Mouse (Mus musculus): ENCODE results near the gene Emp3.
"Not testable (repeated sequence)": the region's sequence is repeated elsewhere in the genome, so short reads cannot be mapped to it uniquely, and the experiment has no call there.

The Emp3 gene

GRCm38 (mm10) chr7:45921242-45921621 is at the start of gene Emp3:
Emp3 (minus strand) TSS chr7:45921404.
- DNase-seq = peak; percentile 98

- DNase-seq = no peak
These were observed 35.4 kb upstream of the Emp3 start for GRCm38 (mm10) chr7:45956611-45957010.

GRCm38 (mm10) chr7:45949061-45949460 is 27.9 kb upstream of the Emp3 start:
- DNase-seq = no peak

- not testable (repeated sequence) for DNase-seq
These were observed 22.1 kb upstream of the Emp3 start for GRCm38 (mm10) chr7:45943280-45943679.

GRCm38 (mm10) chr7:45941986-45942385 is 20.8 kb upstream of the Emp3 start:
- DNase-seq = no peak

DNA sequence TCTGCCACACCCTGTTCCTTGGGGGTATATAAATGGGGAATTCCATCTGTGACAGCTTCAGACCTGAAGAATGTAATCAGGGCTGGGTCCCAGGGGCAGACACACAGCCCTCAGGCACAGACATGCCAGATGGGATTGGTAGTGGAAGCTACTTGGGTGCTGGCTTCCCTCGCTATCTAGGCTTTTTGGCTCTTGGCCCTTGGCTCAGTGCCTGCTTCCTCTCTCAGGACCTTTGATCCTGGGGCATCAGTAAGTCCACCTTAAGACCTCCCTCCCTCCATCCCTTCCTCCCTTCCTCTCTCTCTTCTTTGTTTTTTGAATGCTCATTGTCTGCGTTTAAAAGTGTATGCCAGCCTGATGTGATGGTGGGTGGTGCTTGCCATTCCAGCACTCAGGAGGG is 18.6 kb upstream of the Emp3 start:
- no peak for DNase-seq

- DNase-seq = peak; percentile 87
These were observed 13.9 kb upstream of the Emp3 start for GRCm38 (mm10) chr7:45935114-45935513.

- DNase-seq = not testable (repeated sequence)
These were observed 12.6 kb upstream of the Emp3 start for GRCm38 (mm10) chr7:45933766-45934165.

- no peak for DNase-seq
These were observed 8.5 kb upstream of the Emp3 start for GRCm38 (mm10) chr7:45929688-45930087.

GRCm38 (mm10) chr7:45928626-45929295 is 7.6 kb upstream of the Emp3 start:
- no peak for DNase-seq

DNA sequence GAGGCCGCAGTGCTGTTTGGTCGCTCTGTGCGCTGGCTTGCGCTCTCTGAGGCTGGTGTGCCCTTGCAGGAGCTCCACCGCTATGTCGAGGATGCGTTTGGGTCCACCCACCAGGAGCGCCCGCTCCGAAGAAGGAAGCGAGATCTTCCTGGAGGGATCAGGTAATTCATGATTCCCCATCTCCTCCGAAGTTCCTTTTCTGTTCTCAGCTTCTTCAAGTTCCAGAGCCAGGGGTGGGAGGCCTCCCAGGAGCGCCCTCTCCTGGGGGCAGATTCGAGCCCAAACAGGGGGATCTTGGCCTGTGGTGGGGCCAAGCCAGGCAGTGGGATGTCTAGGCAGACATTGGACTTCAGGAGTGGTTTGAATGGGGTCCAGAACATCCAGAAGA is 3.2 kb upstream of the Emp3 start:
- DNase-seq = peak; percentile 95

- peak; percentile 100 for DNase-seq
These were observed 2.7 kb upstream of the Emp3 start, which contains the start of gene Ccdc114 for GRCm38 (mm10) chr7:45923762-45924428. Ccdc114 (plus strand) TSS chr7:45924072.

DNA sequence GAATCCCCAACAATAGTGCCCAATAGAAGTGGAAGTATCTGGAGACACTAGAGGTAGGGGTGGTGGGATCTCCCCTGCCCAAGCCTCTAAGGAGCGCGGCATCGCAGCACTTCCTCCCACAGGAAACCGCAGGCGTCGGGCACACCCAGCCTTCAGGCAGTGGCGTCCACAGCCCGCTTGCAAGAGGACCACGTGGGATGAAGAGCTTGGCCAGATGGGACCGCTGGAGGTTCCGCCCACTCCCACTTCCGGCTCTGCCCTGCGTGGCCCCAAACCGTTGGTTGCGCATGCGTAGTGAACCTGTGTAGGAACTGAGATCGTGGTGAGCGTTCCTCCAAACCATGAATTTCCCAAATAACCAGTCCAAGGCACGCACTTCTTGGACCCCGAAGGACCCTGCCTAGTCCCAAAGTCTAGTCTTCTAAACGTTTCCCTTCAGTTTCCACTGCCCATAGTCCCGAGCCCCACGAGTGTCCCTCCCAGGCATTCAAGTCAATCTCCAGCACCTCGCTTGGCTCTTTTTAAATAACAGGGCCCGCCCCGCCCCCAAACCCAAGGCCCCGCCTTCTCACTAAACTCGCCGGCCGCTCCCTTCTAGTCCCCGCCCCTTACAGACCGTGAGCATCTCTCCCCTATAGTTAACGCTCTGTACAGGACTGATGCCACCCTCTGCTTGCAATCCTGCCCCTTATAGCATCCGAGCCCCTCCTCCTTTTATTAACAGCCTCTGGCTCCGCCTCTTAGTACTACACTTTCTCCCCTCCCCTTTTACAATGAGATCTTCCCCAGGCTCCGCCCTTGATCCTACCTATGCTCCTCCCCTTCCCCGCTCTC is 1.9 kb upstream of the Emp3 start:
- peak; percentile 100 for DNase-seq

DNA sequence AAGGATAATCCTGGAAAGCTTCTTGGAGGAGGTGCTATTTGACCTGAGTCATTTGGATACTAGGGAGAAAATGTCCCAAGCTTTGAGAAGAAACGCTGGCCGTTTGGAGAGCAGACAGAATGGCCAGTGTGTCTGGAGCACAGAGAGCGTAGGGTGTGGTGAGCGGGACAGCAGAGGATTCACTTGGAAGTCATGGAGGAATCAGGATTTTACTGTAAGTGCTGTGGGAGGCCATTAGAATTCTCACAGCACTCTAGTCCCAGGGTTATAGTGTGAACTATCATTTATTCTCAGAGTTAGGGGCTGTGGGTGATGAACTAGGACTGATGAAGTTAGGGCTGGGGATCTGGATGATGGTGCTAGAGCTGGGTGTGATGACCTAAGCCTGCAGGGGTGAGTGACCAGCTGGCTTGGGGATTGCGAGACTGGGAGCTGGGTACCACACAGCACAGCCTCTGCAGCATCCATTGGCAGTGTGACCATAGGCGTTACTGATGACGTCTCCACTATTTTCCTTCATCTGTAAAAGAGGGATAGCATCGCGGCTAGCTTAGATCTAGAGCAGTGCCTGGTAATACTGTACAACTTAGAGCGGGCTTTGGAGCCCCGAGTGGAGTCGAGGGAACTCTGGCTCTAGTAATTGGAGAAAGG is 871 bp upstream of the Emp3 start:
- DNase-seq = peak; percentile 96

GRCm38 (mm10) chr7:45920583-45921241 is 492 bp downstream of the Emp3 start:
- peak; percentile 97 for DNase-seq

GRCm38 (mm10) chr7:45919761-45920160 is 1.4 kb downstream of the Emp3 start:
- peak; percentile 93 for DNase-seq

- peak; percentile 93 for DNase-seq
These were observed 2.0 kb downstream of the Emp3 start for GRCm38 (mm10) chr7:45919083-45919671.

GRCm38 (mm10) chr7:45917926-45918325 is 3.3 kb downstream of the Emp3 start:
- peak; percentile 91 for DNase-seq

DNA sequence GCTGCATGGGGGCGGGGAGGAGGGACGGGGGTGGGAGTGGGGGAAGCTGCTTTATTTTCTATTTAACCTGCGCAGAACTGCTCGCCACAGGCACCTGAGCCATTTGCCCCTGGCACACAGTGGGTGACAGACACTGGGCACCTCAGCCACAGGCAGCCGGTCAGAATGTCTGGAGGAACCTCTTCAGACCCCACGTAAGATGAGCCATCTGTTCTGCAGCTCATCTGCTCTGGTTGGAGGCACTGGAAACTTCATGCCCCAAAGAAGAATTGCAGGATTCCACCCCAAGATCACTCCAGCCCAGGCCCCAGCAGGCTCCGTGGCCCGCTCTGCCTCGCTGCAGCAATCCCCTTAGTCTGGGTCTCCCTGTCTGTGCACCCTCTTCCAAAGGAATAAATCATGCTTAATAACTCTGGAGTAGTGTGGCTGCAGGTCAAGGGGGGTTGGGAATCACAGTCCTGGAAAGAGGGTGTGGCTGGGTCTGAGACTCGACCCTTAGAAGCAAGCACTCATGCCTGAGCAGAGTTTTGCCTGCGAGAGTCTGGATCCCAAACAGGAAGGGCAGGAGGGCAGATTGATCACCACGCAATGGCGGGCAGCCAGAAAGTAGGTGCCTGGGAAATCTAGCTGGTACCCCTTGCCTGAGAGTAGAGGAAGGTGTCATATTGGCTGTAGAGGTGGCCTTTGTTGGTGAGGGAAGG is 4.0 kb downstream of the Emp3 start:
- peak; percentile 91 for DNase-seq

GRCm38 (mm10) chr7:45916056-45917003 is 4.9 kb downstream of the Emp3 start:
- peak; percentile 99 for DNase-seq
